Mouse (Mus musculus): ENCODE measurements at regions not wholly inside any gene's neighbourhood (a gene's known extent, or its start where the extent isn't known, plus 50 kb on each side); places are given as distances from the start of the nearest gene placed in this dataset.
A peak's percentile ranks its signal among the peaks of the same experiment; 100 is the strongest.

- DNase-seq (ENCODE audit: extremely low spot score in 1 of 2, low spot score in 1 of 2), result no peak
Observed at GRCm38 (mm10) chr11:8377301-8377700, 287.0 kb downstream of the Tns3 start.

- no peak for DNase-seq (ENCODE audit: extremely low spot score in 1 of 2, low spot score in 1 of 2)
Observed at GRCm38 (mm10) chr11:8365545-8365944, 298.8 kb downstream of the Tns3 start.

- no peak for DNase-seq (ENCODE audit: extremely low spot score in 1 of 2, low spot score in 1 of 2)
Observed at GRCm38 (mm10) chr11:8364703-8365433, 299.5 kb downstream of the Tns3 start.

- no peak for DNase-seq (ENCODE audit: extremely low spot score in 1 of 2, low spot score in 1 of 2)
Observed at GRCm38 (mm10) chr11:8344938-8345337, 319.4 kb downstream of the Tns3 start.

GRCm38 (mm10) chr11:8302347-8303188 lies 361.8 kb downstream of the Tns3 start:
- DNase-seq (ENCODE audit: extremely low spot score in 1 of 2, low spot score in 1 of 2), result peak; percentile 17 to 76

- no peak for DNase-seq (ENCODE audit: extremely low spot score in 1 of 2, low spot score in 1 of 2)
Observed at GRCm38 (mm10) chr11:8297462-8297861, 366.9 kb downstream of the Tns3 start.

- DNase-seq (ENCODE audit: extremely low spot score in 1 of 2, low spot score in 1 of 2), result no peak
Observed at GRCm38 (mm10) chr11:8293322-8294014, 370.9 kb downstream of the Tns3 start.

GRCm38 (mm10) chr11:8285271-8285670 lies 379.1 kb downstream of the Tns3 start:
- no peak for DNase-seq (ENCODE audit: extremely low spot score in 1 of 2, low spot score in 1 of 2)

GRCm38 (mm10) chr11:8275203-8275602 lies 389.1 kb downstream of the Tns3 start:
- no peak for DNase-seq (ENCODE audit: extremely low spot score in 1 of 2, low spot score in 1 of 2)

GRCm38 (mm10) chr11:8269171-8269570 lies 395.2 kb downstream of the Tns3 start:
- DNase-seq (ENCODE audit: extremely low spot score in 1 of 2, low spot score in 1 of 2), result no peak

- DNase-seq (ENCODE audit: extremely low spot score in 1 of 2, low spot score in 1 of 2), result peak in 1 of 2 experiments; percentile 27
Observed at GRCm38 (mm10) chr11:8254036-8254435, 410.3 kb downstream of the Tns3 start.

GRCm38 (mm10) chr11:8251360-8251759 lies 413.0 kb downstream of the Tns3 start:
- no peak for DNase-seq (ENCODE audit: extremely low spot score in 1 of 2, low spot score in 1 of 2)

- DNase-seq (ENCODE audit: extremely low spot score in 1 of 2, low spot score in 1 of 2), result no peak
Observed at GRCm38 (mm10) chr11:8249468-8249867, 414.9 kb downstream of the Tns3 start.

GRCm38 (mm10) chr11:8247535-8247934 lies 416.8 kb downstream of the Tns3 start:
- DNase-seq (ENCODE audit: extremely low spot score in 1 of 2, low spot score in 1 of 2), result no peak

- no peak for DNase-seq (ENCODE audit: extremely low spot score in 1 of 2, low spot score in 1 of 2)
Observed at GRCm38 (mm10) chr11:8247024-8247423, 417.3 kb downstream of the Tns3 start.

- DNase-seq (ENCODE audit: extremely low spot score in 1 of 2, low spot score in 1 of 2), result peak in 1 of 2 experiments; percentile 38
Observed at GRCm38 (mm10) chr11:8245408-8246003, 418.8 kb downstream of the Tns3 start.

- no peak for DNase-seq (ENCODE audit: extremely low spot score in 1 of 2, low spot score in 1 of 2)
Observed at GRCm38 (mm10) chr11:8238498-8238897, 425.8 kb downstream of the Tns3 start.

GRCm38 (mm10) chr11:8237556-8237955 lies 426.8 kb downstream of the Tns3 start:
- DNase-seq (ENCODE audit: extremely low spot score in 1 of 2, low spot score in 1 of 2), result no peak

GRCm38 (mm10) chr11:8236056-8236455 lies 428.3 kb downstream of the Tns3 start:
- no peak for DNase-seq (ENCODE audit: extremely low spot score in 1 of 2, low spot score in 1 of 2)

GRCm38 (mm10) chr11:8232636-8233189 lies 431.6 kb downstream of the Tns3 start:
- no peak for DNase-seq (ENCODE audit: extremely low spot score in 1 of 2, low spot score in 1 of 2)

Data from frontal cortex, adult 2 months (tissue).